Mouse (Mus musculus): ENCODE data around the gene Car11.

The Car11 gene

DNA sequence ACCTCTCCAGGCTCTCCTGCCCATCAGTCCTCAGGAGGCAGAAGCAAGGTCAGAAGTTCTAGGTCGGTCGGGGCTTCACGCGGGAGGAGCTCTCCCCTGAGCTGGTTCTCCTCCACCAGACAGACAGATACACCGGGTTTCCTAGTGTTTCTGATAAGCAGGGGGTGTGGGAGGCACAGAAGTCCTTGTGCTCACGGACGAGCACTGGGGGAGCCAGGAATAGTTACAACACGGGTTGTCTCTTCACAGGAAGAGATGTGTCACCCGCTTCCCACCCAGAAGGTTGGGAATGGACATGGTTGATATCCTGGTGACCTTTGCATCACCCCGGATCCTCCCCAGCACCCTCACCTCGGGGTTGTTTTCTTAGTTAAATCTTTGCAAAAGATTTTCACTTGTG is 9.8 kb upstream of the Car11 start:
- in situ Hi-C loops (cut with MboI), result no loop called here

- in situ Hi-C loops (cut with MboI), result no loop called here
Observed at GRCm38 (mm10) chr7:45692364-45692763, 7.3 kb upstream of the Car11 start.

GRCm38 (mm10) chr7:45693921-45694591 is 5.6 kb upstream of the Car11 start, which contains the start of gene Sec1:
Sec1 (minus strand) TSS chr7:45694402.
- in situ Hi-C loops (cut with MboI), result no loop called here

- in situ Hi-C loops (cut with MboI), result no loop called here
Observed at GRCm38 (mm10) chr7:45695098-45695497, 4.5 kb upstream of the Car11 start.

- in situ Hi-C loops (cut with MboI), result no loop called here
Observed at GRCm38 (mm10) chr7:45697894-45698293, 1.7 kb upstream of the Car11 start.

DNA sequence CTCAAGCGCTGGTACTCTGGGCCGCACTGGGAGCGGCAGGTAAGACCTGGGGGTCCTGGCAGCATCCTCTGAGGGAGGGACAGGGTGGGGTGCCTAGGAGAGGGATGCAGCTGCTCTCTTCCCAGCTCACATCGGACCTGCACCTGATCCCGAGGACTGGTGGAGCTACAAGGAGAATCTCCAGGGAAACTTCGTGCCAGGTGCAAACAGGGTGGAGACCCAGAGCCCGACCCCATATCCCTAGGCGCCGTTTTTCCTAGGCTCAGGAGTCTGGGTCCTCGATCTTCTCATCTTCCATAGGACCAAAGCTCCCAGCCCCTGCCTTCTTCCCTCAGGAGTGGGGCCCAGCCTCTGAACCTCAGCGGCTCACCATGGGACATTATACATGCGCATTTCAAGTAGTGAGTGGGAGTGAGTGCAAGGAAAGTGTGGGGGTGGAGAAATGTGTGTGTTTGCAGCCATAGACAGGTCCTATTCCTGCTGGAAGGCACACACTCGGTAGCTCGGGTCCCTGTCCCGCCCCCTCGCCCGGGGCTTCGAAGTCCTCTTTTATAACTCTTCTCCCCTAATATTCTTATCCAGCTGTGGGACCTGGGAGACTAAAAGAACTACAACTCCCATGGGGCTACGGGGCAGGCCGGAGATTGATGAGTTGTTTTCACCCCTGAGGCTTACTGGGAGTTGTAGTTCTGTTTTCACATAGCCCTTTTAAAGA is 815 bp downstream of the Car11 start:
- in situ Hi-C loops (cut with MboI), result no loop called here

DNA sequence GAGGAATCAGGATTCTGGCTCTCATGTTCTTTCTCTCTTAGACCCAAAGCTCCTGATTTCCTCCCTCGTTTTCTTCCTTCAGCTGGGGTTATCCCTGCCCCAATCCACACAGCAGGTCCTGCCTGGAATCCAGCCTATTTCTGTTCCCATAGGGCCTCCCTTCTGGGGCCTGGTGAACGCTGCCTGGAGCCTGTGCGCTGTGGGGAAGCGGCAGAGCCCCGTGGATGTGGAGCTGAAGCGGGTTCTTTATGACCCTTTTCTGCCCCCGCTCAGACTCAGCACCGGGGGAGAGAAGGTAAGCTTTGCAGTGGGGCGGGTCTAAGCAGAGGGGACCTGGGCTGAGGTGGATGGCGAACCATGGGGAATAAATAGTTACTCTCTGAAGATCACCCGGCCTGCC is 1.4 kb downstream of the Car11 start:
- in situ Hi-C loops (cut with MboI), result no loop called here

GRCm38 (mm10) chr7:45701607-45702006 is 2.0 kb downstream of the Car11 start:
- in situ Hi-C loops (cut with MboI), result no loop called here

DNA sequence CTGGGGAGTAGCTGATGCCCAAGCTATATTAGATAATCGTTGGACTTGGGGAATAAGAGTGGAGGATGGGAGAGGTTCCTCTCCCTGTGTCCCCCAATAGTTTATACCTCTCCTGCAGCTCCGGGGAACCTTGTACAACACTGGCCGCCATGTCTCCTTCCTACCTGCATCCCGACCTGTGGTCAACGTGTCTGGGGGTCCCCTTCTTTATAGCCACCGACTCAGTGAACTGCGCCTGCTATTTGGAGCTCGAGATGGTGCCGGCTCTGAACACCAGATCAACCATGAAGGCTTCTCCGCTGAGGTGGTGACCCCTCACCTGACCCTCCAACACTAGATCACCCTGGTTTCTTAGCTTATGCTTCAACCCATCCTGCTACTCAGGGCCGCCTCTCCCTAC is 2.7 kb downstream of the Car11 start:
- in situ Hi-C loops (cut with MboI), result no loop called here

DNA sequence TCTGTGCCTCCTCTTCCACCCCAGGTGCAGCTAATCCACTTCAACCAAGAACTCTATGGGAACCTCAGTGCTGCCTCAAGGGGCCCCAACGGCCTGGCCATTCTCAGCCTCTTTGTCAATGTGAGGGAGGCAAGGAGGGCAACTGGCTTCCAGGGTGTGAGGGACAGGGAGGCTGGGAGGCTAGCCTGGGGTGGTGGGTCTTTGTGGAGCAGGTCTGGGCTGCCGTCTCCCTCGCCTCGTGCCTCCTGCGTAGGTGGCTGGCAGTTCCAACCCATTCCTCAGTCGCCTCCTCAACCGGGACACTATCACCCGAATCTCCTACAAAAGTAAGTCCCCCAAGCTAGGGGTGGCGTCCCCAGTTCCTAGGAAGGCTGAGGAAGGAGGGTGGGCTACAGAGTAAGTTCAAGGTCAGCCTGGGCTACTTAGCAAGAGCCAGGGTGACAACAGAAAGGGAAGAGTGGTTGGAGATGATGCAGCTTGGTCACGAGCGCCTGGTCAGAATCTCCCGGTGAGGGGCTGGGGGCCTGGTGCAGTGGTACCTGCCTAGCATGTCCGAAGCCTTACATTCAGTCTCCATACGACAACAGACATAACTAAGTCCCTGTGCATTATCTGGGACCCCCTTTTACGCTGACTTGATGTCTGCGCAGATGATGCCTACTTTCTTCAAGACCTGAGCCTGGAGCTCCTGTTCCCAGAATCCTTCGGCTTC is 3.3 kb downstream of the Car11 start:
- in situ Hi-C loops (cut with MboI), result no loop called here

GRCm38 (mm10) chr7:45703521-45704033 is 3.9 kb downstream of the Car11 start:
- in situ Hi-C loops (cut with MboI), result no loop called here

DNA sequence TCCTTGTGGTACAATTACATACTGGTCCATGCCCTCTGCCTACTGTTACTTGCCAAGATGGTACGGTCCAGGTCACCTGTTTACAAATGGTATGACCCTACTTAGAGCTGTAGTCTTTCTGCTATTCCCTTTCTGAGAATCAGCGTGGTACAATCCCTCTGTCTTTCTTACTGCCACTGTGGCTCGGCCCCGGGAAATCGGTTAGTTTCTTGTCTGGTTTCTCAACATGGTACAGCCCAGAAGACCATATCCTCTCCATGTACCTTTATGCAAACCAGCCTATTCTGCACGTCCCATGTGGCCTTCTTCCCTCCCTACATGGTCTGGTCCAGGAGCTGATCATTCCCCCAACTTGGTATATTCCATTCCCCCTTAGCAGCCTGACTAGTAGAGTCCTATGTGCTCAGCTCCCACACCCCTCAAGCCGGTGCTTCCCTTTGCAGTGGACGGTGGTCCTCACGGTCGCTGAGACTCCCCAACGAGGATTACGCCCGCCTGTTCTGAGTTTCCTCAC is 4.5 kb downstream of the Car11 start:
- in situ Hi-C loops (cut with MboI), result no loop called here

GRCm38 (mm10) chr7:45704730-45705442 is 5.2 kb downstream of the Car11 start, which contains the start of gene Dbp:
Dbp (plus strand) TSS chr7:45705088.
- in situ Hi-C loops (cut with MboI), result no loop called here

GRCm38 (mm10) chr7:45705443-45705864 is 5.8 kb downstream of the Car11 start:
- in situ Hi-C loops (cut with MboI), result no loop called here

DNA sequence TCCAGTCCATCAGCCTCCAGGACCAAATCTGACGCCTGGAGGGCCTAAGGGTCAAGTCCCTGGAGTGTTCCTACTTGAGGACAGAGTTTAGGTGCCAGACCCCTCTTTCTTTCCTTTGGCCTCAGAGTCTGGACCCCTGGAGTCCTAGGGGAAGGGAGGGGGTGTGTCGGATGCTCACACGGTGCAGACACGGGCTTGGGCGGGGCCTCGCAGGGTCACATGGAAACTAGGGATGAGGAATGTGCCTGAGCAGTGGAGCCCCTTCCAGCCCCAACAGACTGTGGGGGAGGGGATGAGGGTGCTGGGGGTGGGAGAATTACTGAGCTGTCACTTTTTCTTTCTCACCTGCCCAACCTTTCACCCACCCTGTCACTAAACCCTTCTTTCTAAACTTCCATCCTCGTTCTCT is 6.2 kb downstream of the Car11 start:
- in situ Hi-C loops (cut with MboI), result no loop called here

GRCm38 (mm10) chr7:45706721-45707241 is 7.1 kb downstream of the Car11 start:
- in situ Hi-C loops (cut with MboI), result no loop called here

GRCm38 (mm10) chr7:45707375-45707967 is 7.8 kb downstream of the Car11 start:
- in situ Hi-C loops (cut with MboI), result no loop called here

DNA sequence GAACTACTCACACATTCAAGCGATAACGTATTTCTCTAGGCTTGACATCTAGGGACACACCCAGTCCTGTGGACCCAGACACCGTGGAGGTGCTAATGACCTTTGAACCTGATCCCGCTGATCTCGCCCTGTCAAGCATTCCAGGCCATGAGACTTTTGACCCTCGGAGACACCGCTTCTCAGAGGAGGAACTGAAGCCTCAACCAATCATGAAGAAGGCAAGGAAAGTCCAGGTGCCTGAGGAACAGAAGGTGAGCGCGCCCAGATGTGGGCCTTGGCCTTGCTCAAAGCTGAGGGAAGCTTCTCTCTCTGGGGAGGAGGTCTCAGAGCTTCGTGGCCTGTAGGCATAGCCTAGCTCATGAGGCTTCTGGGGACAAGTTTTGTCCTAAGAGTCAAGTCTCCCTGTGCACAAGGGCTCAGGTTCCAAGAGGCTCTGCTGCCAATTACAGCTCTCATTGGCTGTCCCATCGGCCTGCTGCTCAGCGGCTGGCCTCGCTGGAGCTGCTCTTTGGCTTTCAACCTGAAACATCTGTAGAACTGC is 8.6 kb downstream of the Car11 start:
- in situ Hi-C loops (cut with MboI), result no loop called here

- in situ Hi-C loops (cut with MboI), result no loop called here
Observed at GRCm38 (mm10) chr7:45709036-45709435, 9.4 kb downstream of the Car11 start.

- in situ Hi-C loops (cut with MboI), result no loop called here
Observed at GRCm38 (mm10) chr7:45709677-45710355, 10.2 kb downstream of the Car11 start.

Data from mature B cell (primary cell).